Mouse (Mus musculus) bone marrow, adult 2 months (tissue): ENCODE measurements around the gene Esyt3.

ENCODE experiments used
- CTCF ChIP-seq: fragments of 200-500 bp; IDR thresholded peaks from 2 replicates; pipeline ENCODE4 v1.5.1; 2011; ENCODE audit warnings: low read length, control low read depth; ENCODE audit not compliant: control insufficient read depth, insufficient read depth
- POLR2A ChIP-seq: fragments of 200-500 bp; IDR thresholded peaks from 2 replicates; pipeline ENCODE4 v1.6.1; 2011; ENCODE audit warnings: low read depth, mild to moderate bottlenecking, control low read depth, low read length, borderline replicate concordance; ENCODE audit not compliant: control insufficient read depth

- TF ChIP-seq CTCF (no peak), POLR2A (no peak)
Observed at GRCm38 (mm10) chr9:99357561-99357920, 816 bp downstream of the Esyt3 start.
